In genomic region chr2:126309994-126310393, GRCm38 (mm10) we compare ENCODE assay signal across 26 mouse cellular contexts.
DNase-seq lines count a peak whose midpoint lies in the region; ATAC-seq and TF ChIP-seq lines count a peak whose summit lies in the region.
"Had no signal": no experiment of that assay in that cellular context is flagged by ENCODE, and none has a peak within 500 bp of the region (broad histone marks: within the 10 kb centered on the region; RNA-seq: fewer than 3 reads in every experiment).

No protein-coding gene starts in this region.

- no peak overlapping the region for H3K4me3 ChIP-seq in lung, postnatal 0 days (ENCODE audit: low read depth, low read length)
- no peak overlapping the region for H3K4me3 ChIP-seq in hindbrain, postnatal 0 days (ENCODE audit: low read length)
- H3K4me3 ChIP-seq: embryonic facial prominence, embryonic 13.5 days; forebrain, embryonic 15.5 days; hindbrain, embryonic 12.5 days; layer of hippocampus, adult 2 months; megakaryocyte, embryonic 14.5 days; neural tube, embryonic 13.5 days; stomach, embryonic 15.5 days had no signal

- no peak overlapping the region for H3K9ac ChIP-seq in lung, postnatal 0 days (replicated peaks; ENCODE audit: low read depth)
- H3K9ac ChIP-seq in hindbrain, postnatal 0 days (replicated peaks; ENCODE audit: low read length): no peak overlapping the region
- H3K9ac ChIP-seq: embryonic facial prominence, embryonic 13.5 days; forebrain, embryonic 15.5 days; hindbrain, embryonic 12.5 days; neural tube, embryonic 13.5 days; stomach, embryonic 15.5 days had no signal

- no peaks in the 10 kb centered on the region for H3K27me3 ChIP-seq in lung, postnatal 0 days (replicated peaks; ENCODE audit: insufficient read depth, low read length)
- no peaks in the 10 kb centered on the region for H3K27me3 ChIP-seq in hindbrain, postnatal 0 days (ENCODE audit: insufficient read depth, low read length)
- H3K27me3 ChIP-seq: embryonic facial prominence, embryonic 13.5 days; forebrain, embryonic 15.5 days; hindbrain, embryonic 12.5 days; neural tube, embryonic 13.5 days; stomach, embryonic 15.5 days had no signal

- peak; percentile 31 for DNase-seq in lung, postnatal 0 days (ENCODE audit: low spot score)
- no peak for DNase-seq in lung, postnatal 4 days
- DNase-seq in Muller cell, postnatal 12 days (ENCODE audit: inconsistent ontology term): peak; percentile 71
- DNase-seq in fibroblast of lung, adult 2 months (ENCODE audit: low read depth): peak; percentile 64
- DNase-seq in natural killer cell, adult 2 months (ENCODE audit: low spot score in 2 of 2): peak; percentile 13 to 32
- no peak for DNase-seq in thymus, postnatal 0 days (ENCODE audit: low spot score)
- DNase-seq in hindbrain, postnatal 0 days (ENCODE audit: low spot score): no peak
- DNase-seq in cerebellum, adult 9-11 months: no peak
- DNase-seq: adrenal gland, postnatal 25 days; cerebellum, adult 11 months; cerebellum, postnatal 14 days; gastrocnemius, postnatal 25 days; kidney, adult 8-10 months; kidney, postnatal 14 days; lung, adult 18-20 months; lung, postnatal 14 days; midbrain, embryonic 14.5 days; thymus, postnatal 36 days had no signal

- H3K9me3 ChIP-seq in lung, postnatal 0 days (ENCODE audit: low read length): no peaks in the 10 kb centered on the region
- no peaks in the 10 kb centered on the region for H3K9me3 ChIP-seq in hindbrain, postnatal 0 days (ENCODE audit: low read length)
- H3K9me3 ChIP-seq: embryonic facial prominence, embryonic 13.5 days; forebrain, embryonic 15.5 days; G1E; hindbrain, embryonic 12.5 days; neural tube, embryonic 13.5 days; stomach, embryonic 15.5 days had no signal

- no peaks in the 10 kb centered on the region for H3K4me1 ChIP-seq in lung, postnatal 0 days (ENCODE audit: insufficient read depth, low read depth, low read length)
- no peaks in the 10 kb centered on the region for H3K4me1 ChIP-seq in hindbrain, postnatal 0 days (ENCODE audit: insufficient read depth, low read length)
- H3K4me1 ChIP-seq: forebrain, embryonic 15.5 days; hindbrain, embryonic 12.5 days; neural tube, embryonic 13.5 days; stomach, embryonic 15.5 days had no signal

- H3K27ac ChIP-seq in lung, postnatal 0 days (ENCODE audit: low read length): no peak overlapping the region
- H3K27ac ChIP-seq in hindbrain, postnatal 0 days: no peak overlapping the region
- H3K27ac ChIP-seq: embryonic facial prominence, embryonic 13.5 days; forebrain, embryonic 15.5 days; hindbrain, embryonic 12.5 days; layer of hippocampus, adult 2 months; neural tube, embryonic 13.5 days; stomach, embryonic 15.5 days had no signal

- 0 out of 2 replicates have a peak, but pooled peaks have one; percentile 15 for TF ChIP-seq EP300 in lung, postnatal 0 days (IDR thresholded peaks at IDR 0.05)

- ATAC-seq in lung, postnatal 0 days: no peak
- no peak for ATAC-seq in hindbrain, postnatal 0 days
- ATAC-seq: forebrain, embryonic 15.5 days had no signal

- H3K4me2 ChIP-seq in lung, postnatal 0 days (replicated peaks; ENCODE audit: low read depth, low read length): no peak overlapping the region
- H3K4me2 ChIP-seq in hindbrain, postnatal 0 days (ENCODE audit: low read depth, low read length): no peak overlapping the region
- H3K4me2 ChIP-seq: embryonic facial prominence, embryonic 13.5 days; forebrain, embryonic 15.5 days; hindbrain, embryonic 12.5 days; neural tube, embryonic 13.5 days; stomach, embryonic 15.5 days had no signal

- no peaks in the 10 kb centered on the region for H3K36me3 ChIP-seq in lung, postnatal 0 days (ENCODE audit: insufficient read depth, low read length)
- no peaks in the 10 kb centered on the region for H3K36me3 ChIP-seq in hindbrain, postnatal 0 days (ENCODE audit: insufficient read depth, low read length)
- H3K36me3 ChIP-seq: embryonic facial prominence, embryonic 13.5 days; forebrain, embryonic 15.5 days; G1E; hindbrain, embryonic 12.5 days; neural tube, embryonic 13.5 days; stomach, embryonic 15.5 days had no signal

- WGBS in lung, postnatal 0 days: 63% methylated on average over 4 of the region's 4 CpGs
- 85% methylated on average over 4 of the region's 4 CpGs for WGBS in hindbrain, postnatal 0 days

- no peak for TF ChIP-seq CTCF in lung, postnatal 0 days (IDR thresholded peaks at IDR 0.05)
- TF ChIP-seq CTCF in hindbrain, postnatal 0 days (IDR thresholded peaks at IDR 0.05; ENCODE audit: low read depth): no peak

Comparison
In these comparisons a context has a peak if more than half of its experiments do, and no peak if none do; other contexts are left out.
1. DNase-seq: peak in lung, postnatal 0 days (single experiment), Muller cell, postnatal 12 days (single experiment), fibroblast of lung, adult 2 months (single experiment) and natural killer cell, adult 2 months (2 of 2); none in lung, postnatal 4 days (0 of 2), thymus, postnatal 0 days (single experiment), hindbrain, postnatal 0 days (single experiment) and cerebellum, adult 9-11 months (single experiment).